ENCODE assay signal across 8 mouse cellular contexts in the genomic region with DNA sequence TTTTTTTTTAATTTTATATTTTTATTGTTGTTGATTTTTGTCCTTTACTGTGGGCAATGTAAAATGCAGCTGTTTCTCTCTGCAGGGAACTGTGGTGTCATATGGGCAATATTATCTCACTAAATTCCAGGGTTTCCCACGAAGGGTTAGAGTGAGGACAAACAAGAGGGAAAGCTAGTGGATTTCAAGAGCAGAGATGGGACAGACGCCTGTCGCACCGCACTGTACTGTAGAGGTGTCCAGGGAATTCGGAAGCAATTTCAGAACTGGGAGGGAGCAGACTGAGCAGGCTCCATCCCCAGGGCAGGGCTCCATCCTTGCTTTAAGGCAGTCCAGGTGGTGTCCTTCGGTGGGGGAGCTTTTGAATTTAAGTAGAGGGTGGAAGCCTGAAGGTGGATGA. TPM values are rescaled to one million over a fixed set of nuclear protein-coding genes. Genes with fewer than 3 reads are reported as not detected.
DNase-seq lines count a peak whose midpoint lies in the region; ATAC-seq and TF ChIP-seq lines count a peak whose summit lies in the region.

No protein-coding gene starts in this region.

- no peak for TF ChIP-seq EP300 in liver, embryonic 14.5 days (IDR thresholded peaks at IDR 0.05; ENCODE audit: low read depth)

- H3K9me3 ChIP-seq in embryonic facial prominence, embryonic 12.5 days: no peaks in the 10 kb centered on the region
- no peaks in the 10 kb centered on the region for H3K9me3 ChIP-seq in hindbrain, embryonic 15.5 days
- no peaks in the 10 kb centered on the region for H3K9me3 ChIP-seq in liver, embryonic 14.5 days (ENCODE audit: control insufficient read depth, low read length)
- H3K9me3 ChIP-seq in neural tube, embryonic 14.5 days (ENCODE audit: control insufficient read depth, low read length): no peaks in the 10 kb centered on the region

- H3K27ac ChIP-seq in embryonic facial prominence, embryonic 12.5 days: no peak overlapping the region
- no peak overlapping the region for H3K27ac ChIP-seq in hindbrain, embryonic 15.5 days (replicated peaks)
- no peak overlapping the region for H3K27ac ChIP-seq in liver, embryonic 14.5 days
- H3K27ac ChIP-seq in neural tube, embryonic 14.5 days (ENCODE audit: low read depth, low read length): no peak overlapping the region

- DNase-seq in gastrocnemius, adult 18-20 months (ENCODE audit: low spot score): peak; percentile 27
- no peak for DNase-seq in gastrocnemius, adult 8-10 months (ENCODE audit: low spot score in 2 of 2)
- DNase-seq in liver, embryonic 14.5 days (ENCODE audit: low read depth in 3 of 3, low spot score in 3 of 3): no peak
- DNase-seq in yolk sac, embryonic 10.5 days (ENCODE audit: low spot score): no peak

- TF ChIP-seq CTCF in liver, embryonic 14.5 days (IDR thresholded peaks at IDR 0.05; ENCODE audit: low read depth): no peak

- H3K4me2 ChIP-seq in embryonic facial prominence, embryonic 12.5 days (replicated peaks): peak overlapping the region; percentile 43
- H3K4me2 ChIP-seq in hindbrain, embryonic 15.5 days: peak overlapping the region; percentile 47
- H3K4me2 ChIP-seq in liver, embryonic 14.5 days (ENCODE audit: low read depth): peak overlapping the region; percentile 58
- peak overlapping the region; percentile 11; the same call in 1 of the 2 replicates for H3K4me2 ChIP-seq in neural tube, embryonic 14.5 days (ENCODE audit: low read depth, low read length)

- peaks cover 14% of the 10 kb centered on the region for H3K4me1 ChIP-seq in embryonic facial prominence, embryonic 12.5 days
- peaks cover 5% of the 10 kb centered on the region; the same call in 1 of the 2 replicates for H3K4me1 ChIP-seq in hindbrain, embryonic 15.5 days (replicated peaks)
- peaks cover 0 to 7% of the 10 kb centered on the region in 2 experiments; a peak in 3 of 4 replicates for H3K4me1 ChIP-seq in liver, embryonic 14.5 days (replicated peaks; ENCODE audit: control insufficient read depth in 2 of 2, insufficient read depth in 2 of 2, low read length in 1 of 2)
- no peaks in the 10 kb centered on the region for H3K4me1 ChIP-seq in neural tube, embryonic 14.5 days (ENCODE audit: control insufficient read depth, insufficient read depth, low read length)

- no peak for ATAC-seq in embryonic facial prominence, embryonic 12.5 days (ENCODE audit: insufficient number of reproducible peaks, insufficient read depth, low FRiP score, low TSS enrichment)
- no peak for ATAC-seq in hindbrain, embryonic 15.5 days (ENCODE audit: low FRiP score, low read depth)
- peak; percentile 26; the same call in 1 of the 2 replicates for ATAC-seq in liver, embryonic 14.5 days (ENCODE audit: insufficient read depth)
- ATAC-seq in neural tube, embryonic 14.5 days (ENCODE audit: low read depth): peak; percentile 62; the same call in 1 of the 2 replicates
- no peak for ATAC-seq in frontal cortex, adult (ENCODE audit: low TSS enrichment)

- H3K9ac ChIP-seq in embryonic facial prominence, embryonic 12.5 days: no peak overlapping the region
- no peak overlapping the region for H3K9ac ChIP-seq in hindbrain, embryonic 15.5 days
- H3K9ac ChIP-seq in liver, embryonic 14.5 days (replicated peaks): peak overlapping the region; percentile 50; the same call in 1 of the 2 replicates
- no peak overlapping the region for H3K9ac ChIP-seq in neural tube, embryonic 14.5 days (replicated peaks; ENCODE audit: low read depth, low read length)

- peak overlapping the region; percentile 34 for H3K4me3 ChIP-seq in embryonic facial prominence, embryonic 12.5 days
- peak overlapping the region; percentile 25 for H3K4me3 ChIP-seq in hindbrain, embryonic 15.5 days
- H3K4me3 ChIP-seq in liver, embryonic 14.5 days (ENCODE audit: insufficient read depth in 1 of 2, low read depth in 2 of 2, low read length in 2 of 2): peak overlapping the region; percentile 53 to 75
- H3K4me3 ChIP-seq in neural tube, embryonic 14.5 days (ENCODE audit: low read depth, low read length): peak overlapping the region; percentile 19

- 30% methylated on average over 6 of the region's 6 CpGs for WGBS in embryonic facial prominence, embryonic 12.5 days
- WGBS in hindbrain, embryonic 15.5 days: 34% methylated on average over 6 of the region's 6 CpGs
- 15% methylated on average over 6 of the region's 6 CpGs for WGBS in liver, embryonic 14.5 days (ENCODE audit: insufficient replicate concordance)
- WGBS in neural tube, embryonic 14.5 days: 28% methylated on average over 6 of the region's 6 CpGs

- H3K36me3 ChIP-seq in embryonic facial prominence, embryonic 12.5 days: no peaks in the 10 kb centered on the region
- H3K36me3 ChIP-seq in hindbrain, embryonic 15.5 days: no peaks in the 10 kb centered on the region
- no peaks in the 10 kb centered on the region; the same call in 1 of the 2 replicates for H3K36me3 ChIP-seq in liver, embryonic 14.5 days (replicated peaks; ENCODE audit: control insufficient read depth, insufficient read depth, low read depth)
- no peaks in the 10 kb centered on the region for H3K36me3 ChIP-seq in neural tube, embryonic 14.5 days (ENCODE audit: control insufficient read depth, insufficient read depth, low read length)

- no peaks in the 10 kb centered on the region for H3K27me3 ChIP-seq in embryonic facial prominence, embryonic 12.5 days
- H3K27me3 ChIP-seq in hindbrain, embryonic 15.5 days: no peaks in the 10 kb centered on the region
- no peaks in the 10 kb centered on the region for H3K27me3 ChIP-seq in liver, embryonic 14.5 days (ENCODE audit: control insufficient read depth, insufficient read depth, low read length)
- H3K27me3 ChIP-seq in neural tube, embryonic 14.5 days (ENCODE audit: control insufficient read depth, insufficient read depth, low read length): no peaks in the 10 kb centered on the region

RNA-seq across cellular contexts. Expression of a gene that starts 2.9 kb away (rescaled TPM):
- total RNA-seq in gastrocnemius, adult 18-20 months (2021): 100 to 1,000 TPM; 135 to 147 TPM
- total RNA-seq in gastrocnemius, adult 8-10 months (2022): 100 to 1,000 TPM in 3 of 4 experiments, 10 to 100 TPM in 1; 93.9 to 142 (median 125) TPM
- polyA plus RNA-seq in embryonic facial prominence, embryonic 12.5 days (2016; fragmentation: Nextera tagmentation; extraction: Ambion mirVana): 76.4 and 81.6 TPM in 2 replicates
- 130 and 142 TPM in 2 replicates for polyA plus RNA-seq in hindbrain, embryonic 15.5 days (2015; fragmentation: Nextera tagmentation; extraction: Ambion mirVana)
- polyA plus RNA-seq in liver, embryonic 14.5 days (2012; rRNA removed): 205 and 242 TPM in 2 replicates
- polyA plus RNA-seq in liver, embryonic 14.5 days (2014; fragmentation: Nextera tagmentation; extraction: Ambion mirVana): 465 and 470 TPM in 2 replicates
- 79.6 and 203 TPM in 2 replicates for polyA plus RNA-seq in neural tube, embryonic 14.5 days (2014; fragmentation: Nextera tagmentation; extraction: Ambion mirVana)

RNA-seq across cellular contexts. Expression of a gene that starts 32.1 kb away (rescaled TPM):
- total RNA-seq in gastrocnemius, adult 18-20 months (2021): not detected
- total RNA-seq in gastrocnemius, adult 8-10 months (2022): under 1 TPM in 2 of 4 experiments, not detected in 2; 0.24 to 0.41 TPM
- 0.18 TPM in 1 of 2 replicates, not detected in the other for polyA plus RNA-seq in embryonic facial prominence, embryonic 12.5 days (2016; fragmentation: Nextera tagmentation; extraction: Ambion mirVana)
- polyA plus RNA-seq in hindbrain, embryonic 15.5 days (2015; fragmentation: Nextera tagmentation; extraction: Ambion mirVana): not detected in 2 replicates
- 0.90 and 2.7 TPM in 2 replicates for polyA plus RNA-seq in liver, embryonic 14.5 days (2012; rRNA removed)
- 0.56 and 0.95 TPM in 2 replicates for polyA plus RNA-seq in liver, embryonic 14.5 days (2014; fragmentation: Nextera tagmentation; extraction: Ambion mirVana)
- 0.22 TPM in 1 of 2 replicates, not detected in the other for polyA plus RNA-seq in neural tube, embryonic 14.5 days (2014; fragmentation: Nextera tagmentation; extraction: Ambion mirVana)

Comparison
In these comparisons a context has a peak if more than half of its experiments do, and no peak if none do; other contexts are left out.
1. ATAC-seq: peak in liver, embryonic 14.5 days (single experiment) and neural tube, embryonic 14.5 days (single experiment); none in embryonic facial prominence, embryonic 12.5 days (single experiment), hindbrain, embryonic 15.5 days (single experiment) and frontal cortex, adult (single experiment).
2. Peak in every context shown above with its lines, with median percentiles within 50 percentile points of each other: H3K4me2 ChIP-seq and H3K4me3 ChIP-seq.